Mouse (Mus musculus) stomach, postnatal 0 days (tissue): ENCODE data around the gene Timp3.

ENCODE experiments used
- CTCF ChIP-seq: IDR thresholded peaks from 2 replicates; pipeline ENCODE4 v1.5.1; 2016; ENCODE audit warnings: antibody characterized with exemption, low read depth, mild to moderate bottlenecking, moderate library complexity
- EP300 ChIP-seq: optimal IDR thresholded peaks from 2 replicates; pipeline ENCODE3; 2016; ENCODE audit warnings: antibody characterized with exemption

- TF ChIP-seq CTCF (no peak), EP300 (no peak)
Measured at GRCm38 (mm10) chr10:86392399-86392798, 92.2 kb downstream of the Timp3 start.
